Mouse (Mus musculus): ENCODE results near the gene Gm5128.
"Not testable (repeated sequence)": the region's sequence is repeated elsewhere in the genome, so short reads cannot be mapped to it uniquely, and the experiment has no call there.

The Gm5128 gene

GRCm38 (mm10) chrX:135372984-135373383, at the start of gene Gm5128:
Gene Gm5128, plus strand, starts transcription at chrX:135373284.
- not testable (repeated sequence) for DNase-seq

DNA sequence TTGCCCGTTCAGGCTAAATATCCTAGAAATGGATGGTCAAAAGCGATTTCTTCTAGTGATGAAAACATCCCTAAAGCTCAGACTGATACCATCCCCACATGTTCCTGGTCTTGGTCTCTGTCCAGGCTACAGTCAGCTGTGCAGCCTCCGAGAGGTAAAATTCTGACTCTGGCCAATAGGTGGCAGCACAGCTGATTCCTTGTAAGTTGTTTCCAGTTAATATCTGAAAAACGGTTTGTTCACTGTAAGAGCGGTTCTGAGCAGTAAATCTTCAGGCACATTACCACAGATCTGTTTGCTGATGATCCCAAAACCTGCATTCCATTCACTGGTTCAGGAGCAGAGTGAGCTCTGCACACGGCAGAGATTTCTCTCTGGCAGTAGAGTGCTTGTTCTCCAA, 12.4 kb upstream of the Gm5128 start:
- DNase-seq: not testable (repeated sequence)

DNA sequence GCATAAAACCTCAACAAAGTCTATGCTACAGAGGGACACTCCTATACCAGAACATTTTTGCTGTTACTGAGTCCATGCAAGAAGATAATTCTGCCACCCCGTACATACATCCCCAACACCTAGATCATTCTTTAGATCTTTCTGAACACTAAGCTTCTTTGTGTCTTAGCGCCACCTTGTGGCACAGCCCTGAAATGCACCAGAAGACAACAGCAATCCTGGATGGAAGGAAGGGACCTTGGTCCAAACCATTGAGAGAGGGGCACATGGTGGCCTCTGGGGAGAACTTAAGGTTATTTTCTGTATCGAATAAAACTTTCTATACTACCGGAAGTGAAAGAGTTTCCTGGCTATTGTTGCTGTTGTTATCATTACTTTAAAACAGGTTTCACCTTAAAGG, 11.1 kb upstream of the Gm5128 start:
- not testable (repeated sequence) for DNase-seq

- not testable (repeated sequence) for DNase-seq
Observed at GRCm38 (mm10) chrX:135403578-135403977, 30.5 kb downstream of the Gm5128 start.

DNA sequence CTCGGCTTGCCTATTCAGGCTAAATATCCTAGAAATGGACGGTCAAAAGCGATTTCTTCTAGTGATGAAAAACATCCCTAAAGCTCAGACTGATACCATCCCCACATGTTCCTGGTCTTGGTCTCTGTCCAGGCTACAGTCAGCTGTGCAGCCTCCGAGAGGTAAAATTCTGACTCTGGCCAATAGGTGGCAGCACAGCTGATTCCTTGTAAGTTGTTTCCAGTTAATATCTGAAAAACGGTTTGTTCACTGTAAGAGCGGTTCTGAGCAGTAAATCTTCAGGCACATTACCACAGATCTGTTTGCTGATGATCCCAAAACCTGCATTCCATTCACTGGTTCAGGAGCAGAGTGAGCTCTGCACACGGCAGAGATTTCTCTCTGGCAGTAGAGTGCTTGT, 48.1 kb downstream of the Gm5128 start:
- DNase-seq: not testable (repeated sequence)

GRCm38 (mm10) chrX:135421824-135422223, 48.7 kb downstream of the Gm5128 start:
- not testable (repeated sequence) for DNase-seq

- not testable (repeated sequence) for DNase-seq
Observed at GRCm38 (mm10) chrX:135422473-135422872, 49.4 kb downstream of the Gm5128 start.
